Mouse (Mus musculus) adrenal gland, adult 18-20 months (tissue): ENCODE measurements around the gene Smpd1. TPM values are rescaled to one million over a fixed set of nuclear protein-coding genes. Genes with fewer than 3 reads are reported as not detected.

ENCODE experiments used
- DNase-seq, 2 experiments: peaks; one replicate each; pipeline ENCODE4 v3.0.0; 2021 to 2022; ENCODE audit warnings: low spot score in 2 of 2
- long read RNA-seq, 2 experiments: library from polyadenylated mRNA; stranded (forward); transcript quantifications; one replicate each; pipeline ENCODE4 v2.0.0; 2021
- total RNA-seq, 2 experiments: library from RNA; stranded (reverse); gene quantifications; 1 replicate in 1 of 2; 2 replicates in 1 of 2; pipeline ENCODE4 v1.2.3; 2021

The Smpd1 gene
- 10 to 100 TPM; 50.3 to 54.5 TPM for total RNA-seq
- long read RNA-seq, experiment 1, transcript Smpd1-201 (6 exons, 2,412 nt), result major isoform, 113 of 118 reads
- long read RNA-seq, experiment 1, partial matches to known transcripts, result 5 of 118 reads
- long read RNA-seq, experiment 1, other reads (novel, unspliced or antisense), result 0 of 118 reads
- long read RNA-seq, experiment 2, transcript Smpd1-201 (6 exons, 2,412 nt), result major isoform, 138 of 154 reads
- long read RNA-seq, experiment 2, partial matches to known transcripts, result 13 of 154 reads
- long read RNA-seq, experiment 2, other reads (novel, unspliced or antisense), result 3 of 154 reads

DNA sequence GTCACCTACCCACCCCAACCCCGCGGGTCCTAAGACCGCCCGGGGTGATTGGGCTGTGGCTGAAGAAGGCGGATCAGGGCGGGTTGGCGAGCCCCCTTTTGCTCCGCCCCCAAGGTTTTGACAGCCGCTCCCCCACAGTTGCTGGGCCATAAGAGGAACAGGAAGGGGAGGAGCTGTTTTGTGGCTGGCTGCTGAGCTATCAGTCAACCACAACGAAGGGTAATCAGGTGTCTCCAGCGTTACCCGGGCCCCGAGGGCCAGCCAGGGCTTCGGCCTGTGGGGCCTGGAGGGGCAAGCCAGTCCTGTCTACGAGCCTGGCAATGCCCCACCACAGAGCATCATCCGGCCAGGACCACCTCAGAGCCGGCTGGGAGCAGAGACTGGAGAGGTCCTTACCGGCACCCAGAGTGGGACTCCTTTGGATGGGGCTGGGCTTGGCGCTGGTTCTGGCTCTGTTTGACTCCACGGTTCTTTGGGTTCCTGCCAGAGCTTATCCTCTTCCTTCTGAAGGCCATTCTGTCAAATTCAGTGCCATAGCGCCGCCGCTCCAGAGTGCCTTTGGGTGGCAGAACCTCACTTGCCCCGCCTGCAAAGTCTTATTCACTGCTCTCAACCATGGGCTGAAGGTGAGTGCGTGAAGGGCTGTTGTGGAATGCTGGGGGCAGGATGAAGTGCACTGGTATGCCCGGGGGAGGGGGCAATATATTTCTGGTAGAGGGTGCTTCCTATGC lies at the start of gene Smpd1:
Smpd1 (plus strand) TSS at position 149 of the 731 bp plus-strand sequence.
- peak; percentile 79 to 80 for DNase-seq

GRCm38 (mm10) chr7:105507257-105507656 lies 46.9 kb upstream of the Smpd1 start:
- no peak for DNase-seq

DNA sequence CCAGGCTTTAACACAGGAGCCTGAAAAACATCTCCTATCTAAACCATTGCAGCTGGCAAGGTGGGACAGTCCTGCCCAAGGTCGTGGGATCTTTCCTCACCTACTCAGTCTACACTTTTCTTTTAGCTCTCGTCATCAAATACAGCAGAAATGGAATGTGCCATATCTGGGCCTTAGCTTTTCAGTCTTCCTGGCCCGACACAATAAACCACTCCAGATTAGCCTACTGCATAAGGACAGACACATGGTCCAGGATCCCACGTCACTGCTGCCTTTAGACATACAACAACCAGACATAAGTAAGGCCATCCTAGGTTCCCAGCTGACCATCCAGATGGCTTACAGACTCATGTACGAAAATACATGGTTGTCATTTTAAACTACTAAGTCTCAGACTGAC lies 44.0 kb upstream of the Smpd1 start:
- no peak for DNase-seq

DNA sequence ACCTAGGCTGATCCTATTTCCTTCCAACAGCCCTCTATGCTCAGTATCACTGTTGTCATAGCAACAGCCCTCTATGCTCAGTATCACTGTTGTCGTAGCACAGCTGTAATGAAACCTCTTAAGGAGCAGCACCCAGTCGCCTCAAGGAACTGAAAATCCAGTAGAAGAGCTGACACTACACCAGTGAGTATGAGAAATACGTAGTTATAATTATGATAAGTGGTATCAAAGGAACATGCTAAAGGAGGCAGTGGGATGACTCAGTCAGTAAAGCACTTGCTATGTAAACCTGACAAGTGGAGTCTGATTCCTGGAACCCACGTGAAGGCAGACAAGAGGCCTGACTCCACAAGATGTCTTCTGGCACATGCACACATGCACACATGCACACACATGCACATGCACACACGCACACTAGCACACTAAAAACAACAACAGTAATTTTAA lies 40.3 kb upstream of the Smpd1 start:
- no peak for DNase-seq

DNA sequence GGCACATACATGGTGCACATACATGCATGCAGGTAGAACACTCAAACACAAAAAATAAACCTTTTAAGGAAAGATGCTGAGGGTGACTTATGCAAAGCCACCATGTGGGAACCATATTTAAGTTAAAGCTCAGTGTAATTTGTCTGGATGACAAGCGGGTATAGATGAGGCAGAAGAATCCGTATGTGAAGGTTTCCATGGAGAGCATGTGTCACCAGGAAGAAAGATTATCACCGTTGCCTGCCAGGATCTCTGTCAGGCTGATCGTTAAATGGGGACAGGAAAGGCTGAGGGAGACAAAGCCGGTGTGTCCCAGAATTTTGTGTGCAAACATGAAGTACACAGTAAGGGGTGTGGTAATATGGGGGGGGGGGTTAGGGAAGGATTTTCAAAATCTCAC lies 39.6 kb upstream of the Smpd1 start:
- no peak for DNase-seq

GRCm38 (mm10) chr7:105515178-105515577 lies 39.0 kb upstream of the Smpd1 start:
- peak; percentile 62 to 70 for DNase-seq

GRCm38 (mm10) chr7:105516669-105517360 lies 37.3 kb upstream of the Smpd1 start:
- DNase-seq, result no peak

GRCm38 (mm10) chr7:105519336-105519735 lies 34.8 kb upstream of the Smpd1 start:
- no peak for DNase-seq

GRCm38 (mm10) chr7:105519771-105520170 lies 34.4 kb upstream of the Smpd1 start:
- no peak for DNase-seq

DNA sequence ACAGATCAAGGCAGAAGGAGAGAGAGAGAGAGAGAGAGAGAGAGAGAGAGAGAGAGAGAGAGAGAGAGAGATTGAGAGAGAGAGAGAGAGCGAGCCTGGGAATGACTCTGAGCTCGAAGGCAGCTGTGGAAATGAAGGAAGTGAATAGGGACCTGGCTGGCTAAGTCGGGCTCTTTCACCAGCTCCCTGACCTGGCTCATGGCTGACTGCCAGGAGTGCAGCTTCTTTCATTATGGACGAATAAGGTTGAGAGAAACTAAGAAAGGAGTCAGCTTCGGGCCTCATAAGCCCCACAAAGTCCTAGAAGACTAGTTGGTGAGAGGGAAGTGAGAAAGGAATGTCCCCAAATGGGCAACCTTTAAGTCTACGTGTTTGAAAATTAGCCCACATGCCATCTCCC lies 34.0 kb upstream of the Smpd1 start:
- no peak for DNase-seq

DNA sequence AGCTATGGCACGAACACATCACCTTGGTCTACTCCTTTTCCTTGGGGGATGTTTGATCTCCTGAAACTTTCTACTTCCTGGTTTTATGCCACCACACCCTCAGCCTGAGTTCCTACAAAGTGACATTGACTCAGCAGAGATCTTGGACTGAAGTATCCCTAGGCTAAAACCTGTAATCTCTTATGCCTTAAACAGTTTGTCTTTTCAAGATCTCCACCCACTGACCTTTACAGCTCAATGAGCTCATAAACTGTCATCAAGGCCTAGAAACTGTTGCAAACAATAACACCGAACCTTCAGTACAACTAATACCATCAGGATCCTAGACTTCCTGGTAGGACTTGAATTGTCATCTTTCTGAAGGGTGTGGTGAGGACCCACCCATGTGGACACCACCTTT lies 29.9 kb upstream of the Smpd1 start:
- no peak for DNase-seq

- peak in 1 of 2 experiments; percentile 32 for DNase-seq
These were observed 26.7 kb upstream of the Smpd1 start for GRCm38 (mm10) chr7:105527306-105527937.

- no peak for DNase-seq
These were observed 26.1 kb upstream of the Smpd1 start for GRCm38 (mm10) chr7:105528094-105528493.

GRCm38 (mm10) chr7:105534162-105534561 lies 20.0 kb upstream of the Smpd1 start:
- no peak for DNase-seq

GRCm38 (mm10) chr7:105545986-105546385 lies 8.2 kb upstream of the Smpd1 start:
- no peak for DNase-seq

DNA sequence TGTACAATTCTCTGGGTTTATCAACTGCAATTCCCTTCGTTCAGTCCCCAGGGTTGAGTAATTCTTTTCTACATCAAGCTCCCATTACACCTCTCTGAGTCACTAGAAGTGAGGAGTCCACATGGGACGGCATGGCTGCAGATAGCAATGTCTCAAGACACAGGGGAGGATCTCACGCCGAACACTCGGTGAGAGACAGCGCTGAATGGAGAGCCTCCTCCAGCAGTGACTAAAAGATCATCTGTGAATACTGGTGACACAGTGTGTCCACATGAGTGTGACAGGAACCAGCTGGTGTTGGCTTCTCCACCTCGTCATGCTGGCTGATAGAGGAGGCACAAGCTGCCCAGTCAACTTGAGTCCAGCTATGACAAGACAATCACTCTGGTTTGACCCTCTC lies 6.2 kb upstream of the Smpd1 start:
- DNase-seq, result no peak

DNA sequence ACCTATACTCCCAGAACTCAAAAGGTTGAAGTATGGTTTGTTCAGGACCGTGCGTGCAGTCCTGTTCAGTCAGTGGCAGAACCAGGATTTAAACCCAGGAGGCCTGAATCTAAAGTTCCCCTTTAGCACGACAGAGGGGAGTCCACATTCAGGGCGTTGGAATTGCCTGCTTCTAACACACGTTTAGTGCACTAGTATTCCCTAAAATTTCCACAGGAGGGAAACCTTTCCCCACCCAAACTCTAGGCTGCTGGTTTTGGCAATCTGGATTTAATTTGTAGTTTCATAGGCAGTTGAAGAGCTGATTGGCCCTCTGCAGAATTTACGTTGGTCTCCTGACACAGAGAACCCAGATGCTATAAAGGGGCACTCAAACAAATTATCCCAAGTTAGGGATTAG lies 5.1 kb upstream of the Smpd1 start:
- DNase-seq, result no peak

DNA sequence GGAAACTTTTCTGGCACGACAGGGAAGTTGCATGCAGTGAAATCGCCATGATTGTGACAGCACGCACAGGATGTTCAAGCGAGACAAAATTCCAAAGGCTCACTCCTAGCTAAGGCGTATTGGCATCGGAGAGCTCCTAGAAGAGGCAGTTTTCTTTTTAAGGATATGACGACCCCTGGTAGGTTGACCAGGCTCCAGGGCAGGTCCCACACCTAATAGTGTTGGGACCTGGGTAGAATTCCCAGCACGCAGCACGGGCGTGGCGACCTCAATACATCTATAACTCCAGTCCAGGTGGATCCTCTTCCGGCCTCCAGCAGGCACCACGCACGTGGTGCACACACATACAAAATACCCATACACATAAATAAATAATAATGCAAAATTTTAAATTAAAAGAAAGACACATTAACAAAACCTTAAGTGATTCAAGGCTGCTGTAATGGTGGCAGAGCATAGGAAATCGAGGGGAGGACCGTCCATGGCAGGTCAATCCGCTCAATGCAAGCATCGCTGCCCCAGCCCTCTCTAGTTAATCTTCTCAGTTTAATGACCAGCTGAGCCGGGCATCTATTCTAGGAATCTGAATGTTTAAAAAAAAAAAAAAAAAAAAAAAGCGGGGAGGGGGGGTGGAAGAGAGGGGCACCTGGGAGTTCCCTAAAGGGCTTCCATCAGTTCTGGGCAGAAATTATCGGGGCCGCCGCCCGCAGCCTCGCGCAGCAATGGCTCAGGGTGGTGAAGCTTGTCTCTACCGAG lies 526 bp upstream of the Smpd1 start:
- DNase-seq, result no peak

DNA sequence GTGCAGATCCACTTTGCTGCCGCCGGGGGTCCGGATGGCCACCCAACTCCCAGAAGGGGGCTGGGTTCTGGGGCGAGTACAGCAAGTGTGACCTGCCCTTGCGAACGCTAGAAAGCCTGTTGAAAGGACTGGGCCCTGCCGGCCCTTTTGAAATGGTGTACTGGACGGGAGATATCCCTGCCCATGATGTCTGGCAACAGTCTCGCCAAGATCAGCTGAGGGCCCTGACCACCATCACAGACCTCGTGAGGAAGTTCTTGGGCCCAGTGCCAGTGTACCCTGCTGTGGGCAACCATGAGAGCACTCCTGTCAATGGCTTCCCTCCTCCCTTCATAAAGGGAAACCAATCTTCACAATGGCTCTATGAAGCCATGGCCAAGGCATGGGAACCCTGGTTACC lies 1.4 kb downstream of the Smpd1 start:
- DNase-seq, result no peak

DNA sequence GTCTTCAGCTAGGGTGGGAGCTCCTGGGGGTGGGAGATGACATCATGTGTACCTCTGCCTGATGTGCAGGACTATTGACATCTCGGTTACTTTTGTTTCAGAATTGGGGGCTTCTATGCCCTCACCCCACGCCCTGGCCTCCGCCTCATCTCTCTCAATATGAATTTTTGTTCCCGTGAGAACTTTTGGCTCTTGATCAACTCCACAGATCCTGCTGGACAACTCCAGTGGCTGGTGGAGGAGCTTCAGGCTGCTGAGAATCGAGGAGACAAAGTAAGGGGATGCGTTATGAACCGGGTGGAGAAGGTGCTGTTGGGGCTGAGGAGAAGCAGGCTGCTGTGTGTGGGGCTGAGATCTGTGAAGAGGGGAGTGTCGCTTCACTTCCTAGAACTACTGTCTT lies 2.2 kb downstream of the Smpd1 start:
- DNase-seq, result no peak

- DNase-seq, result no peak
These were observed 3.5 kb downstream of the Smpd1 start for GRCm38 (mm10) chr7:105557671-105558070.
